Mouse (Mus musculus) hindbrain, embryonic 14.5 days (tissue): ENCODE data around the gene Aacs. TPM values are rescaled to one million over a fixed set of nuclear protein-coding genes. Genes with fewer than 3 reads are reported as not detected.
A peak's percentile ranks its signal among the peaks of the same experiment; 100 is the strongest.

Source experiments
- ATAC-seq: fragments of 200-750 bp; cut with Nextera tagmentation; 2 replicates; pipeline ENCODE4 v1.8.0; 2017; ENCODE audit warnings: moderate number of reproducible peaks, mild to moderate bottlenecking, moderate TSS enrichment, moderate library complexity; ENCODE audit not compliant: low FRiP score
- DNase-seq: peaks from one replicate; pipeline ENCODE4 v3.0.0-alpha.2; 2015; ENCODE audit warnings: low spot score
- H3K27ac ChIP-seq: fragments of 300-500 bp; sonication (generic); 2 replicates; pipeline ENCODE4 v1.5.1; 2014; ENCODE audit warnings: mild to moderate bottlenecking, moderate library complexity
- H3K27me3 ChIP-seq: fragments of 300-500 bp; sonication (generic); 2 replicates; pipeline ENCODE4 v1.6.1; 2014; ENCODE audit warnings: mild to moderate bottlenecking, low read length, mixed read lengths; ENCODE audit not compliant: control insufficient read depth, insufficient read depth
- H3K36me3 ChIP-seq: fragments of 300-500 bp; sonication (generic); replicated peaks from 2 replicates; pipeline ENCODE4 v1.6.1; 2014; ENCODE audit not compliant: control insufficient read depth, insufficient read depth
- H3K4me1 ChIP-seq: fragments of 300-500 bp; sonication (generic); replicated peaks from 2 replicates; pipeline ENCODE4 v1.6.1; 2014; ENCODE audit warnings: antibody characterized with exemption, low read length, mixed read lengths; ENCODE audit not compliant: control insufficient read depth, insufficient read depth
- H3K4me2 ChIP-seq: fragments of 300-500 bp; sonication (generic); replicated peaks from 2 replicates; pipeline ENCODE4 v1.6.1; 2014; ENCODE audit warnings: mild to moderate bottlenecking, moderate library complexity
- H3K4me3 ChIP-seq: fragments of 300-500 bp; sonication (generic); replicated peaks from 2 replicates; pipeline ENCODE4 v1.5.1; 2014; ENCODE audit warnings: mild to moderate bottlenecking, low read length
- H3K9ac ChIP-seq: fragments of 300-500 bp; sonication (generic); 2 replicates; pipeline ENCODE4 v1.6.1; 2014
- H3K9me3 ChIP-seq: fragments of 300-500 bp; sonication (generic); 2 replicates; pipeline ENCODE4 v1.6.1; 2016; ENCODE audit warnings: low read length; ENCODE audit not compliant: control insufficient read depth
- WGBS: fragments of 180-500 bp; shearing (Covaris S2); extraction: QIAGEN DNeasy Blood & Tissue Kit; methylation state at CpG from one replicate; pipeline ENCODE4 v1.1.7; 2014; 5-methylcytosine and 5-hydroxymethylcytosine counted together
- polyA plus RNA-seq: library from polyadenylated mRNA; unstranded; fragments of >200 nt; fragmentation: Nextera tagmentation; extraction: Ambion mirVana; gene quantifications from 2 replicates; pipeline ENCODE4 v1.2.1, GENCODE M21; 2014

Aacs gene
- polyA plus RNA-seq, 1 experiment from 2014 or later, result 75.5 TPM

GRCm38 (mm10) chr5:125501505-125501904, 25.9 kb downstream of the Aacs start:
- Histone ChIP-seq H3K4me3 (no peak overlapping the region), H3K27ac (no peak overlapping the region), H3K4me2 (no peak overlapping the region), H3K9me3 (no peaks in the 10 kb centered on the region), H3K36me3 (peaks cover 23% of the 10 kb centered on the region), H3K27me3 (no peaks in the 10 kb centered on the region), H3K4me1 (no peaks in the 10 kb centered on the region), H3K9ac (no peak overlapping the region)
- ATAC-seq (no peak), DNase-seq (no peak)
- WGBS, result 93% methylated on average over 6 of the region's 6 CpGs

- DNase-seq (no peak), ATAC-seq (no peak)
- H3K27ac ChIP-seq, result no peak overlapping the region
- peaks cover 23% of the 10 kb centered on the region for H3K36me3 ChIP-seq
- H3K9me3 ChIP-seq, result no peaks in the 10 kb centered on the region
- H3K4me2 ChIP-seq, result no peak overlapping the region
- H3K9ac ChIP-seq, result no peak overlapping the region
- no peaks in the 10 kb centered on the region for H3K4me1 ChIP-seq
- H3K4me3 ChIP-seq, result no peak overlapping the region
- no peaks in the 10 kb centered on the region for H3K27me3 ChIP-seq
- WGBS, result 40% methylated on average over 3 of the region's 3 CpGs
These were observed 26.6 kb downstream of the Aacs start for GRCm38 (mm10) chr5:125502186-125502585.

GRCm38 (mm10) chr5:125503628-125504027, 28.0 kb downstream of the Aacs start:
- no peak overlapping the region for H3K4me2 ChIP-seq
- WGBS, result 95% methylated on average over 6 of the region's 6 CpGs

GRCm38 (mm10) chr5:125504692-125505091, 29.1 kb downstream of the Aacs start:
- H3K4me1 ChIP-seq, result no peaks in the 10 kb centered on the region
- no peak overlapping the region for H3K27ac ChIP-seq
- H3K9me3 ChIP-seq, result no peaks in the 10 kb centered on the region
- no peak overlapping the region for H3K9ac ChIP-seq
- H3K27me3 ChIP-seq, result no peaks in the 10 kb centered on the region
- DNase-seq, result no peak
- 64% methylated on average over 11 of the region's 11 CpGs for WGBS
- H3K4me2 ChIP-seq, result no peak overlapping the region
- H3K36me3 ChIP-seq, result peaks cover 43% of the 10 kb centered on the region
- ATAC-seq, result no peak
- H3K4me3 ChIP-seq, result no peak overlapping the region

More at GRCm38 (mm10) chr5:125503628-125504027, 28.0 kb downstream of the Aacs start:
- peaks cover 33% of the 10 kb centered on the region for H3K36me3 ChIP-seq
- H3K9ac ChIP-seq, result no peak overlapping the region
- H3K27me3 ChIP-seq, result no peaks in the 10 kb centered on the region
- no peaks in the 10 kb centered on the region for H3K4me1 ChIP-seq
- H3K27ac ChIP-seq, result no peak overlapping the region
- H3K9me3 ChIP-seq, result no peaks in the 10 kb centered on the region
- ATAC-seq (no peak), DNase-seq (no peak)
- no peak overlapping the region for H3K4me3 ChIP-seq

- 59% methylated on average over 15 of the region's 15 CpGs for WGBS
- Histone ChIP-seq H3K4me3 (no peak overlapping the region), H3K27me3 (no peaks in the 10 kb centered on the region), H3K4me2 (no peak overlapping the region), H3K9me3 (no peaks in the 10 kb centered on the region), H3K9ac (no peak overlapping the region), H3K4me1 (no peaks in the 10 kb centered on the region), H3K36me3 (peaks cover 56% of the 10 kb centered on the region), H3K27ac (peak overlapping the region; percentile 43; the same call in 1 of the 2 replicates)
- DNase-seq, result no peak
- ATAC-seq, result no peak
These were observed 30.4 kb downstream of the Aacs start for GRCm38 (mm10) chr5:125505968-125506367.

- Histone ChIP-seq H3K27me3 (no peaks in the 10 kb centered on the region), H3K4me3 (no peak overlapping the region), H3K9ac (no peak overlapping the region), H3K4me1 (no peaks in the 10 kb centered on the region), H3K4me2 (no peak overlapping the region), H3K27ac (no peak overlapping the region), H3K9me3 (no peaks in the 10 kb centered on the region), H3K36me3 (peaks cover 71% of the 10 kb centered on the region)
- ATAC-seq (no peak), DNase-seq (no peak)
- WGBS, result 93% methylated on average over 9 of the region's 9 CpGs
These were observed 32.0 kb downstream of the Aacs start for GRCm38 (mm10) chr5:125507582-125507981.

GRCm38 (mm10) chr5:125508006-125508405, 32.4 kb downstream of the Aacs start:
- WGBS, result 91% methylated on average over 10 of the region's 10 CpGs
- Histone ChIP-seq H3K9ac (no peak overlapping the region), H3K4me1 (no peaks in the 10 kb centered on the region), H3K9me3 (no peaks in the 10 kb centered on the region), H3K27ac (no peak overlapping the region), H3K4me3 (no peak overlapping the region), H3K36me3 (peaks cover 73% of the 10 kb centered on the region), H3K4me2 (no peak overlapping the region), H3K27me3 (no peaks in the 10 kb centered on the region)
- DNase-seq, result no peak
- ATAC-seq, result no peak

- ATAC-seq (no peak), DNase-seq (no peak)
- Histone ChIP-seq H3K4me2 (no peak overlapping the region), H3K4me1 (no peaks in the 10 kb centered on the region), H3K27me3 (no peaks in the 10 kb centered on the region), H3K36me3 (peaks cover 72% of the 10 kb centered on the region), H3K9ac (no peak overlapping the region), H3K27ac (no peak overlapping the region), H3K4me3 (no peak overlapping the region), H3K9me3 (no peaks in the 10 kb centered on the region)
- WGBS, result 51% methylated on average over 5 of the region's 5 CpGs
These were observed 33.9 kb downstream of the Aacs start for GRCm38 (mm10) chr5:125509541-125509940.

- Histone ChIP-seq H3K9ac (no peak overlapping the region; the same call in 1 of the 2 replicates), H3K27ac (no peak overlapping the region), H3K9me3 (no peaks in the 10 kb centered on the region), H3K27me3 (no peaks in the 10 kb centered on the region), H3K4me2 (no peak overlapping the region), H3K4me1 (no peaks in the 10 kb centered on the region), H3K36me3 (peaks cover 77% of the 10 kb centered on the region), H3K4me3 (no peak overlapping the region)
- no peak for DNase-seq
- ATAC-seq, result no peak
- WGBS, result 80% methylated on average over 12 of the region's 12 CpGs
These were observed 39.4 kb downstream of the Aacs start for GRCm38 (mm10) chr5:125515006-125515405.

- no peak for DNase-seq
- ATAC-seq, result no peak
- H3K27ac ChIP-seq, result no peak overlapping the region
- H3K4me1 ChIP-seq, result no peaks in the 10 kb centered on the region
- no peaks in the 10 kb centered on the region for H3K9me3 ChIP-seq
- H3K27me3 ChIP-seq, result no peaks in the 10 kb centered on the region
- 60% methylated on average over 5 of the region's 5 CpGs for WGBS
- H3K36me3 ChIP-seq, result peaks cover 42% of the 10 kb centered on the region
- no peak overlapping the region for H3K9ac ChIP-seq
- H3K4me2 ChIP-seq, result no peak overlapping the region
- H3K4me3 ChIP-seq, result no peak overlapping the region
These were observed 43.0 kb downstream of the Aacs start for GRCm38 (mm10) chr5:125518640-125519039.
